Mouse (Mus musculus): ENCODE results near the gene Spcs2. TPM values are rescaled to one million over a fixed set of nuclear protein-coding genes. Genes with fewer than 3 reads are reported as not detected.

The Spcs2 gene
- polyA plus RNA-seq, 1 experiment from 2014 or later = 352 TPM

GRCm38 (mm10) chr7:99795192-99795981 lies 67.9 kb downstream of the Spcs2 start:
- 0 out of 2 replicates have a peak, but pooled peaks cover 6% of the 10 kb centered on the region for H3K27me3 ChIP-seq (ENCODE audit: control insufficient read depth, insufficient read depth, low read length)
- DNase-seq (ENCODE audit: low spot score) (peak; percentile 73), ATAC-seq (ENCODE audit: insufficient number of reproducible peaks, low FRiP score, low TSS enrichment, low read depth) (peak; percentile 46; the same call in 1 of the 2 replicates)
- no peak overlapping the region for H3K9ac ChIP-seq (ENCODE audit: low read length)
- no peaks in the 10 kb centered on the region for H3K36me3 ChIP-seq (ENCODE audit: control insufficient read depth, insufficient read depth, low read length)
- no peak overlapping the region for H3K27ac ChIP-seq (replicated peaks; ENCODE audit: low read depth, low read length)
- no peak overlapping the region for H3K4me3 ChIP-seq (ENCODE audit: low read depth, low read length)
- peaks cover 10% of the 10 kb centered on the region for H3K4me1 ChIP-seq (ENCODE audit: control insufficient read depth, insufficient read depth, low read length)
- H3K9me3 ChIP-seq (ENCODE audit: control insufficient read depth, low read length) = no peaks in the 10 kb centered on the region
- peak overlapping the region; percentile 20; the same call in 1 of the 2 replicates for H3K4me2 ChIP-seq (ENCODE audit: low read depth, severe bottlenecking)
- 11% methylated on average over 17 of the region's 17 CpGs for WGBS

DNA sequence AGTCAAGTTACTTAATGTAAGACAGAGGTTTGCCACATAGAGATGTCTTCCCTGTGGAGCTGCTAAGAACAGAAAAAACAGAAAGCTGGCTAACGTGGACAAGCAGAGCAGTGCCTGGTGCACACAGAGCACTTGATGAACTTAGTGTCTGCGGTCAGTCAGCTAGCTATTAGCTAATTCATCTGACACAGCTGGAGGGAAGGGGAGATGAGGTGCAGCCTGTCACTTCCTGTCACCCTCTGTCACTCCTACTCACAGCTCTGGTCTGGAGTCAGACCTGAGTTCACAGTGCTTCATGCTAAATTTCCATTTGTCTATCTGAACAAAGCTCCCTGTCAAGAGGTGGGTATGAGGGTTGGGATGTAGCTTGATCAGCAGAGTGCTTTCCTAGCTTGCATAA lies 69.2 kb downstream of the Spcs2 start:
- no peak overlapping the region for H3K9ac ChIP-seq (ENCODE audit: low read length)
- no peak for ATAC-seq (ENCODE audit: insufficient number of reproducible peaks, low FRiP score, low TSS enrichment, low read depth)
- DNase-seq (ENCODE audit: low spot score) = no peak
- no peak overlapping the region for H3K27ac ChIP-seq (replicated peaks; ENCODE audit: low read depth, low read length)
- peaks cover 10% of the 10 kb centered on the region for H3K4me1 ChIP-seq (ENCODE audit: control insufficient read depth, insufficient read depth, low read length)
- no peaks in the 10 kb centered on the region for H3K9me3 ChIP-seq (ENCODE audit: control insufficient read depth, low read length)
- no peak overlapping the region for H3K4me2 ChIP-seq (ENCODE audit: low read depth, severe bottlenecking)
- no peak overlapping the region for H3K4me3 ChIP-seq (ENCODE audit: low read depth, low read length)
- H3K27me3 ChIP-seq (ENCODE audit: control insufficient read depth, insufficient read depth, low read length) = 0 out of 2 replicates have a peak, but pooled peaks cover 6% of the 10 kb centered on the region
- 69% methylated on average over 2 of the region's 2 CpGs for WGBS
- no peaks in the 10 kb centered on the region for H3K36me3 ChIP-seq (ENCODE audit: control insufficient read depth, insufficient read depth, low read length)

DNA sequence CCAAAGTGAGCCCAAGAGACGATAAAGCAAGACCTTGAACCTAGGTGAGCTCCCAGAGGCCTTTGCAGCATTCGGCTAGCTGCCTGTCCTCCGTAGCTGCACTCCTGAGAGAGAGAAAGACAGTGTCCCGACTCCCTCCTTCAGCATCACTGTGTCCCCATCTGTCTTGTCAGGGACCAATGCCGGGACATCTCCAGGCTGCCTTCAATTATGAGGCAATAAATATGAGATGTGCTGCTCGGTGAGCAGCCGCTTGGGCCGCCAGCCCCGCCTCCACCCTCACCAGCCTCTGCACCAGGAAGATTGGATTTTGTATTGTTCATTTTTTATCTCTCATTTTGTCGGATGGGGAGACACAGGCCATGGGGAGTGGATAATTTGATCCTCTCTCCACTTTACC lies 72.4 kb downstream of the Spcs2 start:
- no peak overlapping the region for H3K27ac ChIP-seq (replicated peaks; ENCODE audit: low read depth, low read length)
- no peak overlapping the region for H3K4me2 ChIP-seq (ENCODE audit: low read depth, severe bottlenecking)
- DNase-seq (ENCODE audit: low spot score) (no peak), ATAC-seq (ENCODE audit: insufficient number of reproducible peaks, low FRiP score, low TSS enrichment, low read depth) (no peak)
- H3K9me3 ChIP-seq (ENCODE audit: control insufficient read depth, low read length) = no peaks in the 10 kb centered on the region
- H3K27me3 ChIP-seq (ENCODE audit: control insufficient read depth, insufficient read depth, low read length) = no peaks in the 10 kb centered on the region
- no peak overlapping the region for H3K9ac ChIP-seq (ENCODE audit: low read length)
- H3K36me3 ChIP-seq (ENCODE audit: control insufficient read depth, insufficient read depth, low read length) = no peaks in the 10 kb centered on the region
- 82% methylated on average over 10 of the region's 10 CpGs for WGBS
- H3K4me1 ChIP-seq (ENCODE audit: control insufficient read depth, insufficient read depth, low read length) = peaks cover 11% of the 10 kb centered on the region
- no peak overlapping the region for H3K4me3 ChIP-seq (ENCODE audit: low read depth, low read length)

- Histone ChIP-seq H3K27ac (replicated peaks; ENCODE audit: low read depth, low read length) (no peak overlapping the region), H3K9ac (ENCODE audit: low read length) (no peak overlapping the region), H3K4me3 (ENCODE audit: low read depth, low read length) (no peak overlapping the region), H3K27me3 (ENCODE audit: control insufficient read depth, insufficient read depth, low read length) (no peaks in the 10 kb centered on the region), H3K4me1 (ENCODE audit: control insufficient read depth, insufficient read depth, low read length) (0 out of 2 replicates have a peak, but pooled peaks cover 3% of the 10 kb centered on the region), H3K9me3 (ENCODE audit: control insufficient read depth, low read length) (no peaks in the 10 kb centered on the region), H3K36me3 (ENCODE audit: control insufficient read depth, insufficient read depth, low read length) (no peaks in the 10 kb centered on the region), H3K4me2 (ENCODE audit: low read depth, severe bottlenecking) (no peak overlapping the region)
- ATAC-seq (ENCODE audit: insufficient number of reproducible peaks, low FRiP score, low TSS enrichment, low read depth) = peak; percentile 47; the same call in 1 of the 2 replicates
- WGBS = 11% methylated on average over 5 of the region's 5 CpGs
- no peak for DNase-seq (ENCODE audit: low spot score)
Measured at GRCm38 (mm10) chr7:99788563-99788962, 74.7 kb downstream of the Spcs2 start.

GRCm38 (mm10) chr7:99787935-99788334 lies 75.3 kb downstream of the Spcs2 start:
- no peak overlapping the region for H3K4me2 ChIP-seq (ENCODE audit: low read depth, severe bottlenecking)
- 33% methylated on average over 2 of the region's 2 CpGs for WGBS
- no peak overlapping the region for H3K9ac ChIP-seq (ENCODE audit: low read length)
- H3K27me3 ChIP-seq (ENCODE audit: control insufficient read depth, insufficient read depth, low read length) = no peaks in the 10 kb centered on the region
- H3K27ac ChIP-seq (replicated peaks; ENCODE audit: low read depth, low read length) = no peak overlapping the region; the same call in 1 of the 2 replicates
- no peak overlapping the region for H3K4me3 ChIP-seq (ENCODE audit: low read depth, low read length)
- 0 out of 2 replicates have a peak, but pooled peaks cover 3% of the 10 kb centered on the region for H3K4me1 ChIP-seq (ENCODE audit: control insufficient read depth, insufficient read depth, low read length)
- no peak for ATAC-seq (ENCODE audit: insufficient number of reproducible peaks, low FRiP score, low TSS enrichment, low read depth)
- no peaks in the 10 kb centered on the region for H3K9me3 ChIP-seq (ENCODE audit: control insufficient read depth, low read length)
- no peak for DNase-seq (ENCODE audit: low spot score)
- no peaks in the 10 kb centered on the region for H3K36me3 ChIP-seq (ENCODE audit: control insufficient read depth, insufficient read depth, low read length)

Other genes starting within 250 kb of the Spcs2 start
- 0.12 and 0.13 TPM in 2 replicates for gene Tpbgl, start 236.4 kb downstream of the Spcs2 start, polyA plus RNA-seq (2014; fragmentation: Nextera tagmentation; extraction: Ambion mirVana)
- gene Slco2b1, start 152.1 kb downstream of the Spcs2 start, polyA plus RNA-seq (2014; fragmentation: Nextera tagmentation; extraction: Ambion mirVana) = 0.72 and 0.79 TPM in 2 replicates
- not detected in 2 replicates for gene Olfr520, start 133.2 kb downstream of the Spcs2 start, polyA plus RNA-seq (2014; fragmentation: Nextera tagmentation; extraction: Ambion mirVana)
- gene Olfr521, start 100.0 kb downstream of the Spcs2 start, polyA plus RNA-seq (2014; fragmentation: Nextera tagmentation; extraction: Ambion mirVana) = not detected in 2 replicates
- gene Neu3, start 35.0 kb downstream of the Spcs2 start, polyA plus RNA-seq (2014; fragmentation: Nextera tagmentation; extraction: Ambion mirVana) = 1.1 and 1.6 TPM in 2 replicates
- gene Xrra1, start 4.3 kb downstream of the Spcs2 start, polyA plus RNA-seq (2014; fragmentation: Nextera tagmentation; extraction: Ambion mirVana) = 0.21 and 0.36 TPM in 2 replicates
- 7.2 and 7.9 TPM in 2 replicates for gene Rnf169, start 117.0 kb upstream of the Spcs2 start, polyA plus RNA-seq (2014; fragmentation: Nextera tagmentation; extraction: Ambion mirVana)
- 1.2 and 1.4 TPM in 2 replicates for gene Chrdl2, start 142.7 kb upstream of the Spcs2 start, polyA plus RNA-seq (2014; fragmentation: Nextera tagmentation; extraction: Ambion mirVana)

Data from limb, embryonic 11.5 days (tissue).